Mouse (Mus musculus): ENCODE measurements around the gene Lrrk1. TPM values are rescaled to one million over a fixed set of nuclear protein-coding genes. Genes with fewer than 3 reads are reported as not detected.

The Lrrk1 gene
- polyA plus RNA-seq, 1 experiment from 2014 or later = 29.3 TPM

DNA sequence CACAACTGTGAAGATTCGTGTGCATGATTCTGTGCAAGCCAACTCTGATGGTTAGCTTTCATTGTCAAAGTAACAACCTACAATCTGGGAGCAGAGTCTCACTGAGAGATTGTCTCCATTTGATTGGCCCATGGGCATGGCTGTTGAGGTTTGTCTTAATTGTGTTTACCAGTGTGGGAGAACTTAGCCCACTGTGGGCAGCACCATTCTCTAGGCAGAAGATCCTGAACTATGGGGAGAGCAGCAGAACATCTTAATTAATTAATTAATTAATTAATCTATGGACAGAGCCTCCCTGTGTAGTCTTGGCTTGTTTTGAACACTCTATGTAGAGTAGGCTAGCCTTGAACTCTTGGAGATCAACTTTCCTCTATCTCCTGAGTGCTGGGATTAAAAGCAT is 164.4 kb downstream of the Lrrk1 start:
- Histone ChIP-seq H3K36me3 (ENCODE audit: control insufficient read depth, insufficient read depth, low read length) (no peaks in the 10 kb centered on the region), H3K4me3 (ENCODE audit: low read length) (no peak overlapping the region), H3K27me3 (ENCODE audit: control insufficient read depth, insufficient read depth, low read depth, low read length) (no peaks in the 10 kb centered on the region), H3K9me3 (ENCODE audit: control insufficient read depth, low read length) (no peaks in the 10 kb centered on the region), H3K4me2 (ENCODE audit: low read depth, low read length) (no peak overlapping the region), H3K27ac (ENCODE audit: low read length) (peak overlapping the region; percentile 10), H3K4me1 (replicated peaks; ENCODE audit: control insufficient read depth, insufficient read depth, low read length) (peaks cover 21% of the 10 kb centered on the region), H3K9ac (ENCODE audit: low read length) (no peak overlapping the region)
- no peak for ATAC-seq (ENCODE audit: low read depth)
- WGBS = 94% methylated on average over 1 of the region's 1 CpGs

DNA sequence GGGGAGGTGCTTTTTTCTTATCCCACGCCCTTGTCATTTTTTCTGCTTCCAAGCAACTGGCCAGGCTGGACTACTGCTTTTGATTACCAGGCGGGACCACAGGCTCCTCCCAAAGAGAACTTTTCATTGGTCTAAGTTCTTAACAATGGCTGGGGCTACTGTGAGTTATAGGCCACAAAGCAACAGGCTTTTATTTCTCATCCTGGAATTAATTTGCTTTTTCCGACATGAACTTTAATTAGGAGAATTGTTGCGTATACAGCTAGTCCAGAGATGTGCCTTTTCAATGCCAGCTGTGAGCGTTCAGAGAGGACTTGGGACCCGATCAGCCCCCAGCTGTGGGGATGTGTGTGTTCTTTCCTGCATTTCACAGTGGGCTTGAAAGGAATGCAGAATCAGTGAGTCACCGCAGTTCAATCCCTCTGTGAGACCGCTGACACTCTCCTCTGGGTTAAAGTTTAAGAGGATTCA is 165.5 kb downstream of the Lrrk1 start:
- Histone ChIP-seq H3K27ac (ENCODE audit: low read length) (peak overlapping the region; percentile 76), H3K4me2 (ENCODE audit: low read depth, low read length) (no peak overlapping the region), H3K9me3 (ENCODE audit: control insufficient read depth, low read length) (no peaks in the 10 kb centered on the region), H3K4me1 (replicated peaks; ENCODE audit: control insufficient read depth, insufficient read depth, low read length) (peaks cover 24% of the 10 kb centered on the region), H3K27me3 (ENCODE audit: control insufficient read depth, insufficient read depth, low read depth, low read length) (no peaks in the 10 kb centered on the region), H3K9ac (ENCODE audit: low read length) (no peak overlapping the region), H3K4me3 (ENCODE audit: low read length) (no peak overlapping the region), H3K36me3 (ENCODE audit: control insufficient read depth, insufficient read depth, low read length) (no peaks in the 10 kb centered on the region)
- 22% methylated on average over 8 of the region's 8 CpGs for WGBS
- ATAC-seq (ENCODE audit: low read depth) = peak; percentile 34; the same call in 1 of the 2 replicates

DNA sequence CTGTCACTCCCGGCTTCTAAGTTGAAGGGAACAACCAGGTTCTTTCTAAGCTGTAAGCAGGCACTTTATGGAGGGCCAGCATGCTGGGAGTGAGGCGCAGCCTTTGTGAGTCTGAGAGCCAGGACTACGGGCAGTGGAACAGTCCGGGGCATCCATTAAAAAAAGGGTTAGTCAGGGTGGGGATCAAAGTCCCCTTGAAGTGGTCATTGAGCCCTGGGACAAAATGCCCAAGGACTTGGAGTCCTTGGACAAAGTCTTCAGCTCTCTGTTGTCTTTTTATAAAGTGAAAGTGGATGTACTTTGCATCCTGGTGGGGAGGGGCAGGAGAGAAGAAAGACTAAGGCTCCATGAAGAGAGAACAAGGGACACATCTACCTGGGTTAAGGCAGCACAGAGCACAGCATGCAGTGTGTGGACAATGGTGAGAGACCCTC is 168.3 kb downstream of the Lrrk1 start:
- Histone ChIP-seq H3K9ac (ENCODE audit: low read length) (no peak overlapping the region), H3K4me2 (ENCODE audit: low read depth, low read length) (no peak overlapping the region), H3K4me1 (replicated peaks; ENCODE audit: control insufficient read depth, insufficient read depth, low read length) (peaks cover 29% of the 10 kb centered on the region), H3K9me3 (ENCODE audit: control insufficient read depth, low read length) (no peaks in the 10 kb centered on the region), H3K4me3 (ENCODE audit: low read length) (no peak overlapping the region), H3K36me3 (ENCODE audit: control insufficient read depth, insufficient read depth, low read length) (no peaks in the 10 kb centered on the region), H3K27ac (ENCODE audit: low read length) (no peak overlapping the region), H3K27me3 (ENCODE audit: control insufficient read depth, insufficient read depth, low read depth, low read length) (no peaks in the 10 kb centered on the region)
- no peak for ATAC-seq (ENCODE audit: low read depth)
- 67% methylated on average over 4 of the region's 4 CpGs for WGBS

DNA sequence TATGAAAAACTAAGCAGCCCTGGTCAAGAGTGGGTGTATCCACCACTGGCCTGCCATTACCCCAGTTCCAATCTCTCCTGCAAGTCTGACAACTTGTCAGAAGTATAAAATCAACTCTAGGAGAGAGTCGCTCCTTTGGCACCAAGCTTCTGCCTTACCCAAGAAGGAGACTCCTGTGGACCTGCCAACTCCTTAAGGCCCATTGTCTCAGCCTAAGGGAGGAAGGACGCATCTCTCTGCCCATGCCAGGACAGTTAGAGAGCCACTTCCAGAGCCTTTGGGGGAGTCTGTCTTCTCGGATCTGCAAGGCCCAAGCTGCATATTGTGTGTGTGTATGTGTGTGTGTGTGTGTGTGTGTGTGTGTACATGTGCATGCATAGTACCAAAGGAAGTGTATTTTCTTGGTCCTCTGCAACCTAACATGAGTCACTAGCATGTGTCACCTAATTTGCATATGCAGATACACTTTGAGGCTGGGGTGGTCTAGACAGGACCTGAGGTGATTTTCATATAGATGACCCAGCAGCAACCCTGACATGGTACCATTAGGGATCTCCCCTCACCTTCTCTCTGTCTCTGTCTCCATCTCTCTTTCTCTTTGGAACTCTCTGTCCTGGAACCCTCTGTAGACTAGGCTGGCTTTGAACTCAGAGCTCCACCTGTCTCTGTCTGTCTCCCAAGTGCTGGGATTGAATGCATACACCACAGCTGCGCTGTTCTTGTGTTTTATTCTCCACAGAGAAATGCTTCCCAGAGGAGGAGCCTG is 168.9 kb downstream of the Lrrk1 start:
- no peak overlapping the region for H3K4me3 ChIP-seq (ENCODE audit: low read length)
- peak overlapping the region; percentile 92 for H3K27ac ChIP-seq (ENCODE audit: low read length)
- WGBS = 77% methylated on average over 4 of the region's 4 CpGs
- ATAC-seq (ENCODE audit: low read depth) = no peak
- no peaks in the 10 kb centered on the region for H3K27me3 ChIP-seq (ENCODE audit: control insufficient read depth, insufficient read depth, low read depth, low read length)
- H3K4me2 ChIP-seq (ENCODE audit: low read depth, low read length) = no peak overlapping the region
- no peaks in the 10 kb centered on the region for H3K9me3 ChIP-seq (ENCODE audit: control insufficient read depth, low read length)
- H3K36me3 ChIP-seq (ENCODE audit: control insufficient read depth, insufficient read depth, low read length) = no peaks in the 10 kb centered on the region
- peaks cover 29% of the 10 kb centered on the region for H3K4me1 ChIP-seq (replicated peaks; ENCODE audit: control insufficient read depth, insufficient read depth, low read length)
- H3K9ac ChIP-seq (ENCODE audit: low read length) = no peak overlapping the region

DNA sequence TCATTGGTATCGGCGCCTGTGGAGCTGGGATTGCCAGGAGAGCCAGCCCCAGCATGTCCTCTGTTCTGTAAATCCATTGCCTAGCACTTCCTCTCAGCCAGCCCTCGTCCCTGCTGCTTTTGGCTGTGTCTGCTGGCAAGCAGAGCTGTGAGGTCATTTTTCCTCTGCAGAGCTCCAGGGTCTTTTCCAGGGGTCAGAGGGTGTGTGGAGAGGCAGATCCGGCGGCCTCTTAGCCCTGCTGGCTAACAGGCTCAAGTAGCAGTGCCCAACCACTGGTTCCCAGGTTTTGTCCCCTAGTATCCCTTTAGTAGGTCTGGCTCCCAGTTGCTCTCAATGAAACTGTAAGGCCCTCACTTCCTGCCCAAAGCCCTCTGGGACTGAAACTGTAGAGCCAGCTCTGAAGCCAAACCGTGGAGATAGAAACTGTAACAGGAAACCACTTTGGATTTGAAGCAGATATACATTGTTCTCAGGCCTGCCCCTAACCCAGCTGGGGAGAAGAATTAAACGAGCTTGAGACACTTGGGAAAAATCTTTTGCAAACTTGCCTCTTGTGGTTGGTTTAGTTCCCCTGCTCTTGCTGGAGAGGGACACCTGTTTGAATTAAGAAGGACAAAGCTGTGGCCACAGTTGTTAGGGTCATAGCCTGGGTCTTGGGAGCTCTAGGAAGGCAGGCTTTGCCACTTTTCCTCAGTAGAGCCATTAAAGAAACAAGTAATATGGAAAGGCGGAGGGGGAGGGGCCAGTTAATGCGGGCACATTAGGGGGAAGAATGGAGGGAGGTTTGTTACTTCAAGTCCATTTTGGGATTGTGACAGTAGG is 169.7 kb downstream of the Lrrk1 start:
- H3K4me1 ChIP-seq (replicated peaks; ENCODE audit: control insufficient read depth, insufficient read depth, low read length) = peaks cover 28% of the 10 kb centered on the region
- no peaks in the 10 kb centered on the region for H3K9me3 ChIP-seq (ENCODE audit: control insufficient read depth, low read length)
- H3K4me2 ChIP-seq (ENCODE audit: low read depth, low read length) = no peak overlapping the region
- 28% methylated on average over 9 of the region's 9 CpGs for WGBS
- H3K4me3 ChIP-seq (ENCODE audit: low read length) = no peak overlapping the region
- H3K27ac ChIP-seq (ENCODE audit: low read length) = peak overlapping the region; percentile 92
- no peaks in the 10 kb centered on the region for H3K27me3 ChIP-seq (ENCODE audit: control insufficient read depth, insufficient read depth, low read depth, low read length)
- ATAC-seq (ENCODE audit: low read depth) = peak; percentile 92
- H3K36me3 ChIP-seq (ENCODE audit: control insufficient read depth, insufficient read depth, low read length) = no peaks in the 10 kb centered on the region
- no peak overlapping the region for H3K9ac ChIP-seq (ENCODE audit: low read length)

DNA sequence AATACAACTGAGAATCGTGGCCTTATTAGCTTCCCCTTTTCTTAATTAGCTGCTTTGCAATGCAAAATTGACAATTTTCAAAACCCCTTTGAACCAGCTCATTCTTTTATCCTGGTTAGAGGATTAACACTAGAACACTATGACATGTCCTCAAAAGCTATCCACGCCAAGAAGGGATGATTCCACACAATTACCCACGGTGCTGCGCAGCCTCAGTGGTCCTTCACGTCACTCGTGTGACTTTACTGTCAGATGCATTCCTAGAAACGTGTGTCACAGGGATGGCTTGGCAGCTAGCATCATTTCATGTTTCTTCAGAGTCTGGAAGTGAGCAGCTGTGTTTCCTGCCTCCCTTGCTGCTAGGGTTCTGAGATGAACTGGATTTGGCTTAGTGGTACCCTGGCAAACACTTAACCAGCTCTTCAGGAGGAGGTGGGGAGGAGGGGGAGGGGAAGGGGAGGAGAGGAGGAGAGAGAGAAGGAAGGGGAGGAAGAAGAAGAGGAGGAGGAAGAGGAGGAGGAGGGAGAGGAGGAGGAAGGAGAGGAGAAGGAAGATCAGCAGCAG is 170.5 kb downstream of the Lrrk1 start:
- H3K4me2 ChIP-seq (ENCODE audit: low read depth, low read length) = no peak overlapping the region
- no peaks in the 10 kb centered on the region for H3K9me3 ChIP-seq (ENCODE audit: control insufficient read depth, low read length)
- H3K4me3 ChIP-seq (ENCODE audit: low read length) = no peak overlapping the region
- H3K36me3 ChIP-seq (ENCODE audit: control insufficient read depth, insufficient read depth, low read length) = no peaks in the 10 kb centered on the region
- H3K9ac ChIP-seq (ENCODE audit: low read length) = no peak overlapping the region
- H3K4me1 ChIP-seq (replicated peaks; ENCODE audit: control insufficient read depth, insufficient read depth, low read length) = peaks cover 22% of the 10 kb centered on the region
- peak overlapping the region; percentile 92 for H3K27ac ChIP-seq (ENCODE audit: low read length)
- ATAC-seq (ENCODE audit: low read depth) = no peak
- WGBS = 70% methylated on average over 7 of the region's 7 CpGs
- no peaks in the 10 kb centered on the region for H3K27me3 ChIP-seq (ENCODE audit: control insufficient read depth, insufficient read depth, low read depth, low read length)

DNA sequence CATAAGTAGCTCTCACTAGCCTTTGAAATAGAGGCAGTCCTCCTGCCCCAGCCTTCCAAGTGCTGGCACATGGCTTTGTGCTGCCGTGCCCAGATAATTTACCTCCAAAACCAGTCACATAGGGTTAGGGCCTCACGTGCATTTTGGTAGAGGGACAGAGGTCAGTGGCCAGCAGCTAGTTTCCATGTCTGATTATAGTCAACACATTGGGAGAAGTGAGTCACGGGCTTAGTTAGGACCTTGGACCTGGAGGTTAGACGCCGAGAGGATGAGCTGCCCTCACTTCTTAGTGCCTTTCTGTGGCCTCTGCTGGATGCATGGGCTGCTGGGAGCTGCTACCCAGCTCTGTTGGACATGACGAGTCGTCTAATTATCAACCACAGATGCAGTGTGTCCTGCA is 171.1 kb downstream of the Lrrk1 start:
- no peaks in the 10 kb centered on the region for H3K27me3 ChIP-seq (ENCODE audit: control insufficient read depth, insufficient read depth, low read depth, low read length)
- 85% methylated on average over 7 of the region's 7 CpGs for WGBS
- no peak for ATAC-seq (ENCODE audit: low read depth)
- no peak overlapping the region for H3K27ac ChIP-seq (ENCODE audit: low read length)
- peaks cover 22% of the 10 kb centered on the region for H3K4me1 ChIP-seq (replicated peaks; ENCODE audit: control insufficient read depth, insufficient read depth, low read length)
- no peak overlapping the region for H3K4me3 ChIP-seq (ENCODE audit: low read length)
- no peaks in the 10 kb centered on the region for H3K36me3 ChIP-seq (ENCODE audit: control insufficient read depth, insufficient read depth, low read length)
- H3K9me3 ChIP-seq (ENCODE audit: control insufficient read depth, low read length) = no peaks in the 10 kb centered on the region
- no peak overlapping the region for H3K9ac ChIP-seq (ENCODE audit: low read length)
- no peak overlapping the region for H3K4me2 ChIP-seq (ENCODE audit: low read depth, low read length)

DNA sequence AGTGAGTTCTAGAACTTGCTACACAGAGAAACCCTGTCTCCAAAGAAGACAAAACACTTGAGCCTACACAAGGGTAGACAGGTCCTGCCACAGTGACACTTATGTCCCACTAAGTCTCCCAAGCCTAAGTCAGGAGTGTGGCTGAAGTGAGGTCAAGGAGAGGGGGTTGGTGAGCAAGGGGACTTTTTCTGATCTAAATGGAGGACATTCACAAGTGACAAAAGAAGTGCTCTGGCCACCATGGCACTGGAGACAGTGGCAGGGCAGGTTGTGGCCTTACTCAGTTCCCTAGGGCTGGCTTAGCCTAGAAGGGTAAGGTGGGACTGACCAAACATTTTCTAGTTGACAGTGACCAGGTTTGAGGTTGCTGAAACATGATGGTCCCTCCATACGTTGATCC is 172.2 kb downstream of the Lrrk1 start:
- no peak overlapping the region for H3K9ac ChIP-seq (ENCODE audit: low read length)
- H3K4me3 ChIP-seq (ENCODE audit: low read length) = no peak overlapping the region
- H3K4me1 ChIP-seq (replicated peaks; ENCODE audit: control insufficient read depth, insufficient read depth, low read length) = peaks cover 22% of the 10 kb centered on the region
- no peak for ATAC-seq (ENCODE audit: low read depth)
- no peaks in the 10 kb centered on the region for H3K36me3 ChIP-seq (ENCODE audit: control insufficient read depth, insufficient read depth, low read length)
- no peak overlapping the region for H3K4me2 ChIP-seq (ENCODE audit: low read depth, low read length)
- H3K27me3 ChIP-seq (ENCODE audit: control insufficient read depth, insufficient read depth, low read depth, low read length) = no peaks in the 10 kb centered on the region
- H3K9me3 ChIP-seq (ENCODE audit: control insufficient read depth, low read length) = no peaks in the 10 kb centered on the region
- no peak overlapping the region for H3K27ac ChIP-seq (ENCODE audit: low read length)
- 86% methylated on average over 1 of the region's 1 CpGs for WGBS

DNA sequence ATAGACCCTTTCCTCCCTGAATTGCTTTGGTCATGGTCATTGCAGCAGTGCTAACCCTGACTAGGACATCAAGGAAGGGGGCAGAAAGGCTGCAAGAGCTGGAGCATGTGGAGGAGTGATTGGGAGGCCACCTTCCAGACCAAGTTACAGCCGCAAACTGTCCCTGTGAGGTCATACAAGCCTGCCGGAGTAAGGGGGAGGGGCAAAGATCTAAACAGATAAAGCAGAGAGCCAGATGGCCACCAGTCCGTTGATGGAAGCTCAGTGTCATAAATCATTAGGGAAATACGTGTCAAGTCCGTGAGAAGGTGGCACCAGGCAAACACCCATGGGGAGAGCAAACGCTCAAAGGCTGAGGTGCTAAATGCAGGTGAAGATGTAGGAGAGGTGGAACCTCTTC is 173.7 kb downstream of the Lrrk1 start:
- Histone ChIP-seq H3K27me3 (ENCODE audit: control insufficient read depth, insufficient read depth, low read depth, low read length) (no peaks in the 10 kb centered on the region), H3K27ac (ENCODE audit: low read length) (no peak overlapping the region), H3K4me1 (replicated peaks; ENCODE audit: control insufficient read depth, insufficient read depth, low read length) (peaks cover 22% of the 10 kb centered on the region), H3K9me3 (ENCODE audit: control insufficient read depth, low read length) (no peaks in the 10 kb centered on the region), H3K4me2 (ENCODE audit: low read depth, low read length) (no peak overlapping the region), H3K36me3 (ENCODE audit: control insufficient read depth, insufficient read depth, low read length) (no peaks in the 10 kb centered on the region), H3K9ac (ENCODE audit: low read length) (no peak overlapping the region), H3K4me3 (ENCODE audit: low read length) (no peak overlapping the region)
- WGBS = 56% methylated on average over 6 of the region's 6 CpGs
- no peak for ATAC-seq (ENCODE audit: low read depth)
